Mouse (Mus musculus) limb, embryonic 14.5 days (tissue): Measurements from ENCODE around the gene Arhgap27. TPM values are rescaled to one million over a fixed set of nuclear protein-coding genes. Genes with fewer than 3 reads are reported as not detected.

Source experiments
- ATAC-seq: fragments of 200-750 bp; cut with Nextera tagmentation; 2 replicates; pipeline ENCODE4 v1.8.0; 2017; ENCODE audit warnings: low read depth, moderate number of reproducible peaks, moderate TSS enrichment; ENCODE audit not compliant: low FRiP score
- DNase-seq: peaks from one replicate; pipeline ENCODE4 v3.0.0-alpha.2; 2015; ENCODE audit warnings: low spot score
- H3K27ac ChIP-seq: fragments of 300-500 bp; sonication (generic); replicated peaks from 2 replicates; pipeline ENCODE4 v1.5.1; 2014; ENCODE audit warnings: low read depth, mild to moderate bottlenecking, low read length, moderate library complexity, mixed read lengths
- H3K27me3 ChIP-seq: fragments of 300-500 bp; sonication (generic); 2 replicates; pipeline ENCODE4 v1.6.1; 2014; ENCODE audit warnings: low read length, mixed read lengths; ENCODE audit not compliant: control insufficient read depth, insufficient read depth
- H3K36me3 ChIP-seq: fragments of 300-500 bp; sonication (generic); 2 replicates; pipeline ENCODE4 v1.6.1; 2014; ENCODE audit warnings: mild to moderate bottlenecking, low read length, moderate library complexity, mixed read lengths; ENCODE audit not compliant: control insufficient read depth, insufficient read depth
- H3K4me1 ChIP-seq: fragments of 300-500 bp; sonication (generic); 2 replicates; pipeline ENCODE4 v1.6.1; 2014; ENCODE audit warnings: antibody characterized with exemption, low read length, mixed read lengths; ENCODE audit not compliant: control insufficient read depth, insufficient read depth
- H3K4me2 ChIP-seq: fragments of 300-500 bp; sonication (generic); replicated peaks from 2 replicates; pipeline ENCODE4 v1.6.1; 2014; ENCODE audit warnings: low read depth, mild to moderate bottlenecking, low read length, moderate library complexity; ENCODE audit not compliant: severe bottlenecking
- H3K4me3 ChIP-seq: fragments of 300-500 bp; sonication (generic); replicated peaks from 2 replicates; pipeline ENCODE4 v1.5.1; 2014; ENCODE audit warnings: low read length
- H3K9ac ChIP-seq: fragments of 300-500 bp; sonication (generic); 2 replicates; pipeline ENCODE4 v1.6.1; 2014; ENCODE audit warnings: mild to moderate bottlenecking, low read depth, low read length, moderate library complexity; ENCODE audit not compliant: severe bottlenecking
- H3K9me3 ChIP-seq: fragments of 300-500 bp; sonication (generic); 2 replicates; pipeline ENCODE4 v1.6.1; 2016; ENCODE audit warnings: low read length; ENCODE audit not compliant: control insufficient read depth
- POLR2A ChIP-seq: fragments of 200-500 bp; IDR thresholded peaks from 2 replicates; pipeline ENCODE4 v1.8.0; 2012; ENCODE audit warnings: inconsistent platforms, mild to moderate bottlenecking, moderate library complexity, borderline replicate concordance; ENCODE audit not compliant: insufficient read depth, insufficient read length; ENCODE audit errors: extremely low read depth
- WGBS: fragments of 180-500 bp; shearing (Covaris S2); extraction: QIAGEN DNeasy Blood & Tissue Kit; methylation state at CpG from one replicate; pipeline ENCODE4 v1.1.7; 2014; 5-methylcytosine and 5-hydroxymethylcytosine counted together
- polyA plus RNA-seq, 2 experiments: library from polyadenylated mRNA; depleted of rRNA in 1 of 2; stranded (reverse) in 1 of 2; unstranded in 1 of 2; fragments of >200 nt; fragmentation: Nextera tagmentation in 1 of 2; extraction: Ambion mirVana in 1 of 2; gene quantifications; 2 replicates each; pipeline versions ENCODE4 v1.2.1 to v1.2.3; 2012 to 2014

The Arhgap27 gene
- polyA plus RNA-seq, 2 experiments: 8.4 to 14.1 TPM

DNA sequence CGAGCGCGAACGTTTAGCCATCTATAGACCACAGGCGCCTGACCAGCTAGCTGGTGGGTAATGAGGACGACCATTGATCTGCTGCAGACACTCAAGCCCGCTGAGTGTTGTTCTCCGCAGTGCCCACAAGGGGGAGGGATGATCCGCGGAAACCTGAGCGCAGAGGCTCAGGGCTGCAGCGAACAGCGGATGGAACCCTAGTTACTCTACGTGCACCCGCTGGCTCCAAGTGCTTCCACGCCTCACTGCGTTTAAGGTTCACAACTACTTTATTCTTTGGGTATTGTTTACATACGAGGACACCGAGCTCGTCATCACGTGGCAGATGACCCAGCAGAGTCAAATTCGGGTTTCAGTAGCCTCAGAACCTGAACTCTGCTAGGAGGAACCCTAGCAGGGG, 4.4 kb downstream of the Arhgap27 start:
- no peak for ATAC-seq
- H3K4me3 ChIP-seq: peak overlapping the region; percentile 8; the same call in 1 of the 2 replicates
- DNase-seq: peak; percentile 78

DNA sequence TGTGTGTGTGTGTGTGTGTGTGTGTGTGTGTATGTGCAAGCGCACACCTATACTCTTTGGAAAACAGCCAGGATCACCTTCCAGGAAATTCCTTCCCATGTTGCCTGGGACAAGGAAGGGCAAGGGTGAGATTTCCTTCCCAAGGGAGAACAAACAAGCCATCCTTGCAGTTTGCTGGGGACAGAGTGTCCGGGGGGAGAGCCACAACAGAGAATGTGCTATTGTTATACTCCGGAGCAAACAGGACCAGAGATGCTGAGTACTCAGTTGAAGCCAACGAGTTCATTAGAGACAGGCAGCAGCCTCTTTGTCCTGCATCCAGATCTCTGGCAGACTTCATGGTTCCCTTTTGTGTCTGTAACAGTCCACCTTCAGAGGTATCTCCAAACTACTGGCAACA, 5.2 kb downstream of the Arhgap27 start:
- no peak overlapping the region for H3K4me2 ChIP-seq
- H3K4me1 ChIP-seq: peaks cover 18% of the 10 kb centered on the region
- no peak overlapping the region for H3K9ac ChIP-seq
- no peaks in the 10 kb centered on the region for H3K9me3 ChIP-seq
- H3K27me3 ChIP-seq: peaks cover 68% of the 10 kb centered on the region
- no peak for ATAC-seq
- 67% methylated on average over 4 of the region's 4 CpGs for WGBS
- TF ChIP-seq POLR2A: no peak
- no peaks in the 10 kb centered on the region for H3K36me3 ChIP-seq
- no peak for DNase-seq
- no peak overlapping the region for H3K4me3 ChIP-seq
- H3K27ac ChIP-seq: no peak overlapping the region

More for the DNA sequence above, 4.4 kb downstream of the Arhgap27 start:
- no peak overlapping the region for H3K27ac ChIP-seq
- no peaks in the 10 kb centered on the region for H3K36me3 ChIP-seq
- H3K4me1 ChIP-seq: peaks cover 18% of the 10 kb centered on the region
- H3K9me3 ChIP-seq: no peaks in the 10 kb centered on the region
- no peak overlapping the region for H3K9ac ChIP-seq
- WGBS: under 1% methylated on average over 21 of the region's 22 CpGs
- peaks cover 77% of the 10 kb centered on the region for H3K27me3 ChIP-seq
- no peak for TF ChIP-seq POLR2A
- peak overlapping the region; percentile 26; the same call in 1 of the 2 replicates for H3K4me2 ChIP-seq

DNA sequence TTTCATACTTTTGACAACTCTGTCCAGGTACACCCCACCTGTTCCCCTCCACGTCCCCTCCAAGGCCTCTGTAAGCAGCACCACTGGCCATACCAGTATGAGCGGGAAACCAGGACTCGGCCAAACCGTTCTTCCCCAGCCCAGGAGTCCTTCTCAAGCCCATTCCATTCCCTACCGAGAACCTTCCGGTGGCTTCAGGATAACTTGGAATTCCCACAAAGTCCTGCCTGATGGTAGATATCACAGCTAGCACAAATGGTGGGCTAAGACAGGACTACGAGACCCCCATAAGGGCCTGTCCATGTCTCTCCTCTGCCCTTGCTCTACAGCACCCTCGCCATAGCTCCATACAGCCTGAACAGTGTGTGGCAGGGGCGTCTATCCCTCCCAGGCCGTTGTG, 5.8 kb downstream of the Arhgap27 start:
- Histone ChIP-seq H3K9me3 (no peaks in the 10 kb centered on the region), H3K4me3 (no peak overlapping the region), H3K36me3 (no peaks in the 10 kb centered on the region), H3K4me2 (no peak overlapping the region), H3K9ac (no peak overlapping the region), H3K27me3 (peaks cover 62% of the 10 kb centered on the region), H3K27ac (no peak overlapping the region), H3K4me1 (peaks cover 18% of the 10 kb centered on the region)
- no peak for DNase-seq
- ATAC-seq: no peak
- WGBS: 93% methylated on average over 10 of the region's 10 CpGs
- no peak for TF ChIP-seq POLR2A

DNA sequence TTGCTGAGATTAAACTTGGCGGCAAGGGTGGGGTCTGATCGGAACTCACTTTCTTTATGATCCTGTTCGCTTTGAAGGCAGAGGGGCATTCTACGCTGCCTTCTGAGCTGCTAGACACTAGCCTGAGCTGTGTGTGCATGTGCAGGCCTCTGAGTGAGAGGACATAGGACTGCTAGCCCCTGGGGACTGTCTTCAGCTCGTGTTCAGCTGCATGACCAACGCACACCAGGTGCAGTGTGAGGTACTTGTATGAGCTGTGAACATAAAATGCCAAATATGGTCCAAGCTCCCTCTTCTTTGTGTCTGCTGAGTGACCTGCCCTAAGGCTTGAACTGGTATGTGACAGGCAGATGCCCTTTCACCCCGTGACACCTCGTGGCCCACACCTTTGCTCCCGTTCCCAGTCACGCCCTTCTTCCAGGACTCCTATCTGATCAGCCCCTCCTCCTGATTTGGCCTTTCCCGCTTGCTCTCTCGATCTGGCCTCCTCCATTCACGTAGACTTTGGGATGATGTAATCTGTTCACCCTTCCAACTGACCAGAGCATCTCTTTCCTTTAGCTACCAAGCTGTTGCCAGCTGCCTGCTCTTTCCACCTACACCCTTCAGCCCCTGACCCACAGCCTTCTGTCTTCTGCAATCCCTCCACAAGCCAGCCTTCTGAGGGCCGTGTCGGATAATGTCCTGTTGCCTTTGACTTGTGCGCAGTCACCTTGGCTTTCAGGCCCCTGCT, 6.4 kb downstream of the Arhgap27 start:
- H3K9me3 ChIP-seq: no peaks in the 10 kb centered on the region
- no peak for DNase-seq
- no peak overlapping the region for H3K27ac ChIP-seq
- H3K4me1 ChIP-seq: peaks cover 12% of the 10 kb centered on the region
- H3K36me3 ChIP-seq: no peaks in the 10 kb centered on the region
- peaks cover 56% of the 10 kb centered on the region for H3K27me3 ChIP-seq
- 85% methylated on average over 16 of the region's 16 CpGs for WGBS
- no peak for ATAC-seq
- no peak overlapping the region for H3K4me2 ChIP-seq
- H3K4me3 ChIP-seq: no peak overlapping the region
- no peak for TF ChIP-seq POLR2A
- no peak overlapping the region for H3K9ac ChIP-seq

DNA sequence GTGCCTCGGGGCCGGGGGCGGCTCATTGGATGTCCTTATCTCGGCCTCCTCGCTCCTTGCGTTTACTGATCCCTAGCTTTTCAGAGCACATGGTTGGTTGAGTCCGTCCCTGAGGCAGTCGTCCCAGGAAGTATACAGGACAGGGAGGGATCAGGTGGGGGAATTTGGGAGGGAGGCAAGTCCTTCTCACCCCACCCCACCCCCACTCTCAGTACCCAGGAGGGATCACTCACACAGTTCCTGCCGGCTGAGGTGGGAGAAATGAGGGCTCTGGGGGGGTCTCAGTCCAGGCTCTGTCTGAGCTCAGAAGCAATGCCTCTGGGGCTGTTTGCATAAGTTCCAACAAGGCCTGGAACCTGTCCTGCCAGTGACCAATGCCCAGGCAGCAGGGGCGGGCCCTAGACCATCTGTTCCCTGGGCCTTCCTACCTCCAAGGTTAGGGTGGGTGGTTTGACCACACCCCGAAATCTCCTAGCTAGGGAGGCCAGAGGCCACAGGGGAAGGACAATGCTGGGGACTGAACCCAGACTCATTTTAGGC, 7.4 kb downstream of the Arhgap27 start:
- peaks cover 46% of the 10 kb centered on the region for H3K27me3 ChIP-seq
- no peaks in the 10 kb centered on the region for H3K36me3 ChIP-seq
- ATAC-seq: no peak
- WGBS: 17% methylated on average over 11 of the region's 11 CpGs
- DNase-seq: no peak
- H3K9ac ChIP-seq: no peak overlapping the region
- peak overlapping the region; percentile 4; the same call in 1 of the 2 replicates for H3K4me2 ChIP-seq
- no peaks in the 10 kb centered on the region for H3K9me3 ChIP-seq
- no peak overlapping the region for H3K27ac ChIP-seq
- no peak for TF ChIP-seq POLR2A
- no peak overlapping the region for H3K4me3 ChIP-seq
- H3K4me1 ChIP-seq: peaks cover 6% of the 10 kb centered on the region

DNA sequence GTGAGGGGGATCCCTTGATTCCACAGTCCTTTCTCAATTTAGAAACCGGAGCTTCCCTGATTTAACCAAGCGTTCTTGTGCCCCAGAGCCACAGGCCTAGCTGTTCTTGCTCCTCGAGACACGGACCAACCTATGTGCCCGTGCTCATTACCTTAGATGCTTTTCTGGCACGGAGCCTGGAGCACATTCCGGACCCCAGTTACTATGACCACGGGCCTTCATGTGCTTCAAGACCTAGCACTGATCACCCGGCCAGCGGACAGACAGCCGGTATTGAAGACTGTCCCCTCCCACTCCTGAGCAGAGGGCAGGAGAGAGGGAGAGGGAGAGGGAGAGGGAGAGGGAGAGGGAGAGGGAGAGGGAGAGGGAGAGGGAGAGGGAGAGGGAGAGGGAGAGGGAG, 8.2 kb downstream of the Arhgap27 start:
- peaks cover 6% of the 10 kb centered on the region for H3K4me1 ChIP-seq
- no peak overlapping the region for H3K27ac ChIP-seq
- 14% methylated on average over 11 of the region's 11 CpGs for WGBS
- H3K9ac ChIP-seq: no peak overlapping the region
- no peak overlapping the region for H3K4me2 ChIP-seq
- H3K36me3 ChIP-seq: no peaks in the 10 kb centered on the region
- no peaks in the 10 kb centered on the region for H3K9me3 ChIP-seq
- H3K27me3 ChIP-seq: peaks cover 39% of the 10 kb centered on the region
- H3K4me3 ChIP-seq: no peak overlapping the region
- no peak for DNase-seq
- no peak; the same call in 1 of the 2 replicates for ATAC-seq
- TF ChIP-seq POLR2A: no peak
